Mouse (Mus musculus): ENCODE measurements at regions not wholly inside any gene's neighbourhood (a gene's known extent, or its start where the extent isn't known, plus 50 kb on each side); places are given as distances from the start of the nearest gene placed in this dataset.

- DNase-seq (ENCODE audit: extremely low read depth, low read depth, low spot score), result no peak
These were observed 98.8 kb upstream of the Pabpc6 start for GRCm38 (mm10) chr17:9768275-9768674.

- DNase-seq (ENCODE audit: extremely low read depth, low read depth, low spot score), result no peak
These were observed 96.2 kb upstream of the Pabpc6 start for GRCm38 (mm10) chr17:9765680-9766250.

GRCm38 (mm10) chr17:9764701-9765359, 95.3 kb upstream of the Pabpc6 start:
- no peak for DNase-seq (ENCODE audit: extremely low read depth, low read depth, low spot score)

GRCm38 (mm10) chr17:9764041-9764606, 94.6 kb upstream of the Pabpc6 start:
- DNase-seq (ENCODE audit: extremely low read depth, low read depth, low spot score), result no peak

GRCm38 (mm10) chr17:9763110-9763509, 93.6 kb upstream of the Pabpc6 start:
- no peak for DNase-seq (ENCODE audit: extremely low read depth, low read depth, low spot score)

GRCm38 (mm10) chr17:9762436-9762835, 92.9 kb upstream of the Pabpc6 start:
- no peak for DNase-seq (ENCODE audit: extremely low read depth, low read depth, low spot score)

- no peak for DNase-seq (ENCODE audit: extremely low read depth, low read depth, low spot score)
These were observed 91.2 kb upstream of the Pabpc6 start for GRCm38 (mm10) chr17:9760706-9761059.

- no peak for DNase-seq (ENCODE audit: extremely low read depth, low read depth, low spot score)
These were observed 90.6 kb upstream of the Pabpc6 start for GRCm38 (mm10) chr17:9760026-9760705.

GRCm38 (mm10) chr17:9759421-9759852, 89.9 kb upstream of the Pabpc6 start:
- DNase-seq (ENCODE audit: extremely low read depth, low read depth, low spot score), result no peak

GRCm38 (mm10) chr17:9757725-9758251, 88.3 kb upstream of the Pabpc6 start:
- no peak for DNase-seq (ENCODE audit: extremely low read depth, low read depth, low spot score)

- DNase-seq (ENCODE audit: extremely low read depth, low read depth, low spot score), result no peak
These were observed 87.2 kb upstream of the Pabpc6 start for GRCm38 (mm10) chr17:9756675-9757074.

- no peak for DNase-seq (ENCODE audit: extremely low read depth, low read depth, low spot score)
These were observed 86.7 kb upstream of the Pabpc6 start for GRCm38 (mm10) chr17:9756196-9756595.

GRCm38 (mm10) chr17:9755576-9755975, 86.1 kb upstream of the Pabpc6 start:
- no peak for DNase-seq (ENCODE audit: extremely low read depth, low read depth, low spot score)

GRCm38 (mm10) chr17:9754884-9755405, 85.4 kb upstream of the Pabpc6 start:
- no peak for DNase-seq (ENCODE audit: extremely low read depth, low read depth, low spot score)

- no peak for DNase-seq (ENCODE audit: extremely low read depth, low read depth, low spot score)
These were observed 83.3 kb upstream of the Pabpc6 start for GRCm38 (mm10) chr17:9752848-9753247.

GRCm38 (mm10) chr17:9751348-9752170, 82.0 kb upstream of the Pabpc6 start:
- DNase-seq (ENCODE audit: extremely low read depth, low read depth, low spot score), result no peak

- no peak for DNase-seq (ENCODE audit: extremely low read depth, low read depth, low spot score)
These were observed 80.5 kb upstream of the Pabpc6 start for GRCm38 (mm10) chr17:9750046-9750445.

- DNase-seq (ENCODE audit: extremely low read depth, low read depth, low spot score), result no peak
These were observed 79.8 kb upstream of the Pabpc6 start for GRCm38 (mm10) chr17:9749301-9749700.

GRCm38 (mm10) chr17:9747893-9748292, 78.4 kb upstream of the Pabpc6 start:
- DNase-seq (ENCODE audit: extremely low read depth, low read depth, low spot score), result no peak

GRCm38 (mm10) chr17:9743342-9743741, 73.8 kb upstream of the Pabpc6 start:
- DNase-seq (ENCODE audit: extremely low read depth, low read depth, low spot score), result no peak

- no peak for DNase-seq (ENCODE audit: extremely low read depth, low read depth, low spot score)
These were observed 71.8 kb upstream of the Pabpc6 start for GRCm38 (mm10) chr17:9741321-9741720.
